Mouse (Mus musculus) MEL (cell line): ENCODE results near the gene Fam234b. TPM values are rescaled to one million over a fixed set of nuclear protein-coding genes. Genes with fewer than 3 reads are reported as not detected.

ENCODE experiments used
- DNase-seq: peaks from one replicate; pipeline ENCODE4 v3.0.0; 2011; ENCODE audit warnings: low read depth, low spot score
- H3K27ac ChIP-seq: 2 replicates; pipeline ENCODE4 v1.5.1; 2012; ENCODE audit warnings: low read depth, mild to moderate bottlenecking, control low read depth, low read length, moderate library complexity; ENCODE audit not compliant: control insufficient read depth
- H3K27me3 ChIP-seq, 2 experiments: fragments of 150-350 bp in 1 of 2; sonication (generic) in 1 of 2; 2 replicates each; pipeline ENCODE4 v1.6.1; 2012; ENCODE audit warnings: low read length in 2 of 2, mild to moderate bottlenecking in 2 of 2, improper control_type of control experiment in 1 of 2, moderate library complexity in 1 of 2; ENCODE audit not compliant: insufficient read depth in 2 of 2, control insufficient read depth in 1 of 2
- H3K36me3 ChIP-seq, 2 experiments: 2 replicates each; pipeline ENCODE4 v1.6.1; 2012 to 2014; ENCODE audit warnings: low read length in 2 of 2, improper control_type of control experiment in 1 of 2, inconsistent platforms in 1 of 2, mild to moderate bottlenecking in 1 of 2; ENCODE audit not compliant: insufficient read depth in 2 of 2, control insufficient read depth in 1 of 2
- H3K4me1 ChIP-seq, 2 experiments: fragments of 150-350 bp in 1 of 2; sonication (generic) in 1 of 2; 2 replicates each; pipeline ENCODE4 v1.6.1; 2012; ENCODE audit warnings: low read length in 2 of 2, improper control_type of control experiment in 1 of 2, mild to moderate bottlenecking in 1 of 2; ENCODE audit not compliant: insufficient read depth in 2 of 2, control insufficient read depth in 1 of 2
- H3K4me3 ChIP-seq, 2 experiments: fragments of 150-350 bp in 1 of 2; sonication (generic) in 1 of 2; 2 replicates each; pipeline ENCODE4 v1.5.1; 2012; ENCODE audit warnings: low read depth in 2 of 2, low read length in 2 of 2, mild to moderate bottlenecking in 2 of 2, moderate library complexity in 2 of 2, control low read depth in 1 of 2, improper control_type of control experiment in 1 of 2; ENCODE audit not compliant: control insufficient read depth in 1 of 2, insufficient read depth in 1 of 2
- H3K79me2 ChIP-seq: 2 replicates; pipeline ENCODE4 v1.6.1; 2012; ENCODE audit warnings: mild to moderate bottlenecking, low read length, moderate library complexity; ENCODE audit not compliant: control insufficient read depth, poor library complexity, insufficient read depth
- H3K9ac ChIP-seq: 2 replicates; pipeline ENCODE4 v1.6.1; 2012; ENCODE audit warnings: low read depth, mild to moderate bottlenecking, control low read depth, low read length, moderate library complexity; ENCODE audit not compliant: control insufficient read depth, poor library complexity, severe bottlenecking
- H3K9me3 ChIP-seq: fragments of 150-350 bp; sonication (generic); replicated peaks from 2 replicates; pipeline ENCODE4 v1.6.1; 2012; ENCODE audit warnings: mild to moderate bottlenecking, low read length, improper control_type of control experiment, moderate library complexity; ENCODE audit not compliant: insufficient read depth
- CHD2 ChIP-seq: IDR thresholded peaks from 2 replicates; pipeline ENCODE4 v1.6.1; 2011; ENCODE audit warnings: low read length, improper control_type of control experiment
- CTCF ChIP-seq, 3 experiments: IDR thresholded peaks in 2 of 3; conservative IDR thresholded peaks in 1 of 3; 2 replicates each; pipeline ENCODE4 v1.5.1; 2011 to 2012; ENCODE audit warnings: low read length in 3 of 3, low read depth in 2 of 3, mild to moderate bottlenecking in 2 of 3, improper control_type of control experiment in 1 of 3, inconsistent platforms in 1 of 3, mixed read lengths in 1 of 3, moderate library complexity in 1 of 3; ENCODE audit not compliant: control insufficient read depth in 1 of 3, insufficient read depth in 1 of 3, poor library complexity in 1 of 3, severe bottlenecking in 1 of 3
- ETS1 ChIP-seq: IDR thresholded peaks from 2 replicates; pipeline ENCODE4 v1.6.1; 2012; ENCODE audit warnings: low read depth, mild to moderate bottlenecking, inconsistent platforms, low read length, improper control_type of control experiment, moderate library complexity
- GABPA ChIP-seq: IDR thresholded peaks from 2 replicates; pipeline ENCODE4 v1.6.1; 2012; ENCODE audit warnings: low read depth, mild to moderate bottlenecking, inconsistent platforms, low read length, improper control_type of control experiment, moderate library complexity
- GATA1 ChIP-seq: IDR thresholded peaks from 2 replicates; pipeline ENCODE4 v1.6.1; 2011; ENCODE audit warnings: low read depth, low read length, improper control_type of control experiment
- JUND ChIP-seq: IDR thresholded peaks from 2 replicates; pipeline ENCODE4 v1.6.1; 2011; ENCODE audit warnings: low read depth, mild to moderate bottlenecking, improper control_type of control experiment, low read length
- MAZ ChIP-seq: IDR thresholded peaks from 2 replicates; pipeline ENCODE4 v1.6.1; 2012; ENCODE audit warnings: low read depth, mild to moderate bottlenecking, inconsistent platforms, low read length, improper control_type of control experiment
- MXI1 ChIP-seq: IDR thresholded peaks from 2 replicates; pipeline ENCODE4 v1.6.1; 2011; ENCODE audit warnings: mild to moderate bottlenecking, low read depth, low read length, improper control_type of control experiment
- MYB ChIP-seq: IDR thresholded peaks from 2 replicates; pipeline ENCODE4 v1.6.1; 2011; ENCODE audit warnings: mild to moderate bottlenecking, low read depth, low read length, improper control_type of control experiment
- MYC ChIP-seq: IDR thresholded peaks from 2 replicates; pipeline ENCODE4 v1.6.1; 2011; ENCODE audit warnings: low read depth, mild to moderate bottlenecking, low read length, improper control_type of control experiment, moderate library complexity
- NRF1 ChIP-seq: IDR thresholded peaks from 2 replicates; pipeline ENCODE4 v1.6.1; 2014; ENCODE audit warnings: low read depth, mild to moderate bottlenecking, inconsistent platforms, low read length, improper control_type of control experiment, moderate library complexity; ENCODE audit not compliant: poor library complexity, insufficient read depth, severe bottlenecking
- POLR2A ChIP-seq, 2 experiments: IDR thresholded peaks; 2 replicates each; pipeline ENCODE4 v1.6.1; 2011 to 2012; ENCODE audit warnings: low read length in 2 of 2, mild to moderate bottlenecking in 2 of 2, control low read depth in 1 of 2, improper control_type of control experiment in 1 of 2, low read depth in 1 of 2, moderate library complexity in 1 of 2; ENCODE audit not compliant: control insufficient read depth in 1 of 2, insufficient read depth in 1 of 2, poor library complexity in 1 of 2
- POLR2AphosphoS2 ChIP-seq: IDR thresholded peaks from 2 replicates; pipeline ENCODE4 v1.6.1; 2011; ENCODE audit warnings: low read length, improper control_type of control experiment
- RAD21 ChIP-seq: IDR thresholded peaks from 2 replicates; pipeline ENCODE4 v1.6.1; 2011; ENCODE audit warnings: mild to moderate bottlenecking, low read depth, low read length, improper control_type of control experiment
- RCOR1 ChIP-seq: IDR thresholded peaks from 2 replicates; pipeline ENCODE4 v1.6.1; 2012; ENCODE audit warnings: low read depth, mild to moderate bottlenecking, inconsistent platforms, low read length, improper control_type of control experiment
- SMC3 ChIP-seq: IDR thresholded peaks from 2 replicates; pipeline ENCODE4 v1.6.1; 2011; ENCODE audit warnings: low read depth, low read length, improper control_type of control experiment
- TCF12 ChIP-seq: IDR thresholded peaks from 2 replicates; pipeline ENCODE4 v1.6.1; 2014; ENCODE audit warnings: low read depth, mild to moderate bottlenecking, inconsistent platforms, low read length, improper control_type of control experiment, moderate library complexity
- UBTF ChIP-seq: IDR thresholded peaks from 2 replicates; pipeline ENCODE4 v1.6.1; 2012; ENCODE audit warnings: low read depth, mild to moderate bottlenecking, inconsistent platforms, low read length, improper control_type of control experiment, moderate library complexity, borderline replicate concordance; ENCODE audit not compliant: insufficient read depth
- ZNF384 ChIP-seq: IDR thresholded peaks from 2 replicates; pipeline ENCODE4 v1.6.1; 2012; ENCODE audit warnings: low read depth, mild to moderate bottlenecking, inconsistent platforms, low read length, improper control_type of control experiment
- polyA plus RNA-seq, 2 experiments: library from polyadenylated mRNA; stranded (reverse) in 1 of 2; unstranded in 1 of 2; fragments of >175 nt in 1 of 2; fragments of >200 nt in 1 of 2; gene quantifications; 2 replicates each; pipeline versions ENCODE4 v1.2.1 to v1.2.4; 2012; ENCODE audit warnings: low replicate concordance in 2 of 2, low read depth in 1 of 2; ENCODE audit not compliant: insufficient read length in 2 of 2, insufficient read depth in 1 of 2, missing spikeins in 1 of 2
- total RNA-seq: library from RNA; depleted of rRNA; stranded (reverse); fragments of 300-350 nt; gene quantifications from 2 replicates; pipeline ENCODE4 v1.2.3, GENCODE M21; 2012

Fam234b gene
- total and polyA plus RNA-seq, 3 experiments: 12.2 to 20.5 TPM; not detected in 1

GRCm38 (mm10) chr6:135206909-135207308 lies 9.1 kb downstream of the Fam234b start:
- no peak overlapping the region for H3K4me3 ChIP-seq
- DNase-seq: no peak
- no peak for TF ChIP-seq GABPA
- TF ChIP-seq CHD2: no peak
- no peak for TF ChIP-seq UBTF
- no peak for TF ChIP-seq NRF1
- no peak for TF ChIP-seq POLR2AphosphoS2
- no peak for TF ChIP-seq POLR2A (IDR thresholded peaks at IDR 0.05; ENCODE audit: control insufficient read depth in 1 of 2, insufficient read depth in 1 of 2, low read depth in 1 of 2, low read length in 2 of 2, poor library complexity in 1 of 2)
- no peak for TF ChIP-seq MYB
- no peak for TF ChIP-seq MXI1
- no peak for TF ChIP-seq RAD21
- TF ChIP-seq TCF12: no peak
- no peak for TF ChIP-seq ZNF384
- no peak for TF ChIP-seq MYC
- TF ChIP-seq JUND: no peak
- TF ChIP-seq MAZ: no peak
- no peak for TF ChIP-seq CTCF (IDR thresholded peaks at IDR 0.05 in 2 of 3, conservative IDR thresholded peaks at IDR 0.05 in 1 of 3; ENCODE audit: control insufficient read depth in 1 of 3, insufficient read depth in 1 of 3, low read depth in 2 of 3, low read length in 3 of 3, poor library complexity in 1 of 3, severe bottlenecking in 1 of 3)
- TF ChIP-seq SMC3: no peak
- no peak for TF ChIP-seq RCOR1
- no peak for TF ChIP-seq ETS1
- H3K4me1 ChIP-seq: no peaks in the 10 kb centered on the region
- no peaks in the 10 kb centered on the region for H3K9me3 ChIP-seq
- H3K27me3 ChIP-seq: no peaks in the 10 kb centered on the region
- no peaks in the 10 kb centered on the region for H3K79me2 ChIP-seq
- peaks cover 0 to 2% of the 10 kb centered on the region in 2 experiments; a peak in 1 of 4 replicates for H3K36me3 ChIP-seq
- H3K27ac ChIP-seq: no peak overlapping the region
- H3K9ac ChIP-seq: no peak overlapping the region

DNA sequence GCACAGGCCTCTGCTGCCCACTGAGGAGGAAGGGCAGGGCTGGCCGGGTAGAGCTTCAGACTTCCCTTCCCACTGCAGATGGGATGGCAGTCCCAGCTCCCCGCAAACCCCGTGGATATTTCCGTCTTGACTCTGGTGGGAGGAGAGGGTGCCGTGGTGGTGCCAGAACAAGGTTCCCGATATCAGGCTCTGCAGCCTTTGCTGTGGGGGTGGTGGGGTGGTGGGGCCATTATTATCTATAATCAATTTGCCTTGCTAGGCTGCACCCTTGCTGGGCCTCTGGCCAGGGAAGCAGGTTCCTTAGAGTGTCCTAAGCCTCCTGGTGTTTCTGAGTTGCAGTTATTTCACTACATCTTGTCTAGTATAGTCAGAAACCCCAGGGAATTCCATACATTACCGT lies 13.4 kb downstream of the Fam234b start:
- Histone ChIP-seq H3K36me3 (peaks cover 0 to 2% of the 10 kb centered on the region in 2 experiments; a peak in 2 of 4 replicates), H3K4me1 (no peaks in the 10 kb centered on the region), H3K4me3 (no peak overlapping the region), H3K9ac (no peak overlapping the region), H3K9me3 (no peaks in the 10 kb centered on the region), H3K79me2 (no peaks in the 10 kb centered on the region), H3K27me3 (no peaks in the 10 kb centered on the region), H3K27ac (no peak overlapping the region)
- no peak for DNase-seq
- no peak for TF ChIP-seq POLR2A (IDR thresholded peaks at IDR 0.05; ENCODE audit: control insufficient read depth in 1 of 2, insufficient read depth in 1 of 2, low read depth in 1 of 2, low read length in 2 of 2, poor library complexity in 1 of 2)
- TF ChIP-seq SMC3: no peak
- no peak for TF ChIP-seq JUND
- TF ChIP-seq GATA1: no peak
